Mouse (Mus musculus): ENCODE results near the gene Hoxb4. TPM values are rescaled to one million over a fixed set of nuclear protein-coding genes. Genes with fewer than 3 reads are reported as not detected.

Gene Hoxb4
- polyA plus RNA-seq, 1 experiment from 2014 or later = 0.09 TPM

GRCm38 (mm10) chr11:96337026-96337425, 19.0 kb downstream of the Hoxb4 start:
- Histone ChIP-seq H3K4me2 (ENCODE audit: low read length) (no peak overlapping the region), H3K27ac (replicated peaks in 1 of 2; ENCODE audit: control insufficient read depth in 1 of 2, insufficient read depth in 1 of 2, low read depth in 2 of 2, low read length in 2 of 2) (no peak overlapping the region), H3K9me3 (ENCODE audit: control insufficient read depth, low read length) (no peaks in the 10 kb centered on the region), H3K9ac (ENCODE audit: low read length) (no peak overlapping the region), H3K4me1 (ENCODE audit: control insufficient read depth in 2 of 2, insufficient read depth in 2 of 2, low read length in 2 of 2) (peaks cover 0 to 6% of the 10 kb centered on the region in 2 experiments; a peak in 3 of 4 replicates), H3K4me3 (ENCODE audit: control insufficient read depth in 1 of 2, insufficient read depth in 1 of 2, low read depth in 1 of 2, low read length in 2 of 2) (no peak overlapping the region), H3K27me3 (ENCODE audit: control insufficient read depth, insufficient read depth, low read length) (peaks cover 99% of the 10 kb centered on the region), H3K36me3 (ENCODE audit: control insufficient read depth, insufficient read depth, low read length) (no peaks in the 10 kb centered on the region)
- WGBS = 6% methylated on average over 6 of the region's 6 CpGs
- no peak for ATAC-seq (ENCODE audit: insufficient number of reproducible peaks, insufficient read depth, low FRiP score, low read depth)

- WGBS = 39% methylated on average over 7 of the region's 7 CpGs
- H3K36me3 ChIP-seq (ENCODE audit: control insufficient read depth, insufficient read depth, low read length) = no peaks in the 10 kb centered on the region
- H3K4me3 ChIP-seq (ENCODE audit: control insufficient read depth in 1 of 2, insufficient read depth in 1 of 2, low read depth in 1 of 2, low read length in 2 of 2) = no peak overlapping the region
- H3K4me1 ChIP-seq (ENCODE audit: control insufficient read depth in 2 of 2, insufficient read depth in 2 of 2, low read length in 2 of 2) = peaks cover 0 to 4% of the 10 kb centered on the region in 2 experiments; a peak in 2 of 4 replicates
- no peaks in the 10 kb centered on the region for H3K9me3 ChIP-seq (ENCODE audit: control insufficient read depth, low read length)
- no peak overlapping the region for H3K9ac ChIP-seq (ENCODE audit: low read length)
- H3K4me2 ChIP-seq (ENCODE audit: low read length) = no peak overlapping the region
- no peak overlapping the region for H3K27ac ChIP-seq (replicated peaks in 1 of 2; ENCODE audit: control insufficient read depth in 1 of 2, insufficient read depth in 1 of 2, low read depth in 2 of 2, low read length in 2 of 2)
- H3K27me3 ChIP-seq (ENCODE audit: control insufficient read depth, insufficient read depth, low read length) = peaks cover 99% of the 10 kb centered on the region
- ATAC-seq (ENCODE audit: insufficient number of reproducible peaks, insufficient read depth, low FRiP score, low read depth) = no peak
These were observed 21.1 kb downstream of the Hoxb4 start for GRCm38 (mm10) chr11:96338957-96339855.

DNA sequence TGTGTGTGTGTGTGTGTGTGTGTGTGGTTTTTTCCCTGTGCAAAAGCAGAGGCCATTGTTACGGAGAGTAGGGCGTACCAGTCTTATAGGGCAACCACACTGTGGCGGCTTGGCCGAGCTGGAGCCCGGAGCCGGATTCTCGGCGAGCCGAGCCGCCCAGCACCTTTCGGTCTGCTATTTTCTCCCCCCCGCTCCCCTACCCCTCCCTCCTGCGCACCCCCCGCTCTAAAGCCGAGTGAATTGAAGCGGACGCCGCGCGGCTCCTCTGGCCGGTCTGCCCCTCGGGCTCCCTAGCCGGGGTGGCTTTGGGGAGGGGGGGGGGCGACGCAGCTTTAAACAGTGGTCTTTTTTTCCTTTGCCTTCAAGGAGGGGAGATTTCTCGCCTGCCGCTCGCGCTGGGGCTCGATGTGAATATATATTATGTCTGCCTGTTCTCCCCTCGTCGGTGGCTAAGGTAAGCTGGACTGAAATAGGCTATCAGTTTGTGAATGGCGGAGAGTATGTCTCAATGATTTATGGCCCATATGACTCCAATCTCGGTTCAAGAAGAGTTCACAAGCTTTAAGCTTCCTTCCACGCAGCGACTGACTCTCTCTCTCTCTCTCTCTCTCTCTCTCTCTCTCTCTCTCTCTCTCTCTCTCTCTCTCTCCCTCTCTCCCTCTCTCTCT, 22.8 kb downstream of the Hoxb4 start:
- Histone ChIP-seq H3K9me3 (ENCODE audit: control insufficient read depth, low read length) (no peaks in the 10 kb centered on the region), H3K9ac (ENCODE audit: low read length) (peak overlapping the region; percentile 31; the same call in 1 of the 2 replicates), H3K36me3 (ENCODE audit: control insufficient read depth, insufficient read depth, low read length) (no peaks in the 10 kb centered on the region), H3K4me3 (ENCODE audit: control insufficient read depth in 1 of 2, insufficient read depth in 1 of 2, low read depth in 1 of 2, low read length in 2 of 2) (peak overlapping the region; percentile 18 to 27), H3K27ac (replicated peaks in 1 of 2; ENCODE audit: control insufficient read depth in 1 of 2, insufficient read depth in 1 of 2, low read depth in 2 of 2, low read length in 2 of 2) (no peak overlapping the region; a peak in 1 of 4 replicates), H3K27me3 (ENCODE audit: control insufficient read depth, insufficient read depth, low read length) (peaks cover 99% of the 10 kb centered on the region), H3K4me2 (ENCODE audit: low read length) (peak overlapping the region; percentile 58), H3K4me1 (ENCODE audit: control insufficient read depth in 2 of 2, insufficient read depth in 2 of 2, low read length in 2 of 2) (peaks cover 0 to 4% of the 10 kb centered on the region in 2 experiments; a peak in 2 of 4 replicates)
- 1% methylated on average over 34 of the region's 36 CpGs for WGBS
- no peak for ATAC-seq (ENCODE audit: insufficient number of reproducible peaks, insufficient read depth, low FRiP score, low read depth)

DNA sequence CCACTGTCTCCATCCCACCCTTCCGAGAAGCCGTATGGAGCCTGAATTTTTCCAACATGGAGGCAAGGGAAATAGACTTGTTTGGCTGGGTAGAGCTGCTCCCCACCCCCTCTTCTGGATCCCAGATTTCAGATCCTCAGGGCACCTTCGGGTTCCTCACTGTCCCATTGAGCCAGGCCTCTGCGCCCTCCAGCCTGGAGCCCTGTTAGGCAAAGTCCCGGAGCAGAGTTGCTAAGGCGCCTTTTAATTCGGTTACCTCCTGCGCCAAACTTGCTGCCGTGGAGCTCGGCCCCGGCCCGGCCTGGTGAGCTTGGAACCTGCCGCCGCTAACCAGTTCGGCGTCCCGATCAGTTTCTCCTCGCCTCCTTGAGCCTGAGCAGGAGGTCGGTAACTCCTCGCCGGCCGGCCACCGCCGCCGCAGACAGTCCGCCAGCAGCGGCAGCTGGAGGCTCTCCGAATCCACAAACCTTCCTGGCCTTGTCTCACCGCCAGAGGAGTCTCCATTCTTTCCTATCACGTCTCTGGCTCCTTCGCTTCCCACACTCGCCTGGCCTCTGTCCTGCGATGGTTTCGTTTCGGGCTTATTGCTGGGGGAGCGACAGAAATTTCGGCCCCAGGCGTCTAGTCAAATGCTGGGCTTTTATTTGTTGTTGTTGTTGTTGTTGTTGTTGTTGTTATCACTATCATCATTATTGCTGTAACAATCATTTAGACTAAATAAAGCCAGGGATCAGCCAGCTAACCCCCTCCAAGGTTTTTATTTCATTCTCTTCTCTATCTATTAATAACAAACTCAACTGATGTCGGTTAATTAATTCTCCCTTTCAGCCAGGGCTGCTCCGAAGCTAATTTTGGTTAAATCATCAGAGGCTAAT, 23.9 kb downstream of the Hoxb4 start:
- ATAC-seq (ENCODE audit: insufficient number of reproducible peaks, insufficient read depth, low FRiP score, low read depth) = no peak
- Histone ChIP-seq H3K4me2 (ENCODE audit: low read length) (peak overlapping the region; percentile 58), H3K36me3 (ENCODE audit: control insufficient read depth, insufficient read depth, low read length) (no peaks in the 10 kb centered on the region), H3K4me1 (ENCODE audit: control insufficient read depth in 2 of 2, insufficient read depth in 2 of 2, low read length in 2 of 2) (peaks cover 0 to 4% of the 10 kb centered on the region in 2 experiments; a peak in 2 of 4 replicates), H3K9ac (ENCODE audit: low read length) (peak overlapping the region; percentile 63), H3K4me3 (ENCODE audit: control insufficient read depth in 1 of 2, insufficient read depth in 1 of 2, low read depth in 1 of 2, low read length in 2 of 2) (peak overlapping the region; percentile 31 to 38), H3K27me3 (ENCODE audit: control insufficient read depth, insufficient read depth, low read length) (peaks cover 99% of the 10 kb centered on the region), H3K27ac (replicated peaks in 1 of 2; ENCODE audit: control insufficient read depth in 1 of 2, insufficient read depth in 1 of 2, low read depth in 2 of 2, low read length in 2 of 2) (peak overlapping the region in 1 of 2 experiments; percentile 47; a peak in 2 of 4 replicates), H3K9me3 (ENCODE audit: control insufficient read depth, low read length) (no peaks in the 10 kb centered on the region)
- WGBS = 2% methylated on average over 40 of the region's 40 CpGs

DNA sequence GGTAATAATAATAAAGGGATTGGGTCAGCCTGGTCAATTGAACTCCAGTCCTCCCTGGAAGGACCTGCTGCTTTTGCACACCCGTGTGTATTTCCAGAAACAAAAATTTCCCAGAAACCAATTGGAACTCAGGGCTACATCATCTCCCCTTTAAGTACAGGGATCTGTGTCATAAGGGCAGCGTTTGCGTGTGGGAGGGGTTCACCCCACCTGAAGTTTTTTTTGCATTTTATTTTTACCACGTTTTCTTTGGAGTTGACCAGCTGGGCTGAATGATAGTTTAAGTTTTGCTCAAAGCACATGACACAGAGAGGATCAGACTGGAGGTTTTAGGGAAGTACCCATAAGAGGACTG, 24.5 kb downstream of the Hoxb4 start:
- H3K27ac ChIP-seq (replicated peaks in 1 of 2; ENCODE audit: control insufficient read depth in 1 of 2, insufficient read depth in 1 of 2, low read depth in 2 of 2, low read length in 2 of 2) = no peak overlapping the region
- peaks cover 97% of the 10 kb centered on the region for H3K27me3 ChIP-seq (ENCODE audit: control insufficient read depth, insufficient read depth, low read length)
- ATAC-seq (ENCODE audit: insufficient number of reproducible peaks, insufficient read depth, low FRiP score, low read depth) = no peak
- H3K4me3 ChIP-seq (ENCODE audit: control insufficient read depth in 1 of 2, insufficient read depth in 1 of 2, low read depth in 1 of 2, low read length in 2 of 2) = no peak overlapping the region
- no peaks in the 10 kb centered on the region for H3K9me3 ChIP-seq (ENCODE audit: control insufficient read depth, low read length)
- H3K4me2 ChIP-seq (ENCODE audit: low read length) = peak overlapping the region; percentile 58
- WGBS = 12% methylated on average over 4 of the region's 4 CpGs
- peaks cover 0 to 4% of the 10 kb centered on the region in 2 experiments; a peak in 2 of 4 replicates for H3K4me1 ChIP-seq (ENCODE audit: control insufficient read depth in 2 of 2, insufficient read depth in 2 of 2, low read length in 2 of 2)
- no peak overlapping the region for H3K9ac ChIP-seq (ENCODE audit: low read length)
- H3K36me3 ChIP-seq (ENCODE audit: control insufficient read depth, insufficient read depth, low read length) = no peaks in the 10 kb centered on the region

GRCm38 (mm10) chr11:96343206-96343745, 25.2 kb downstream of the Hoxb4 start:
- H3K4me2 ChIP-seq (ENCODE audit: low read length) = no peak overlapping the region
- H3K4me1 ChIP-seq (ENCODE audit: control insufficient read depth in 2 of 2, insufficient read depth in 2 of 2, low read length in 2 of 2) = peaks cover 0 to 4% of the 10 kb centered on the region in 2 experiments; a peak in 2 of 4 replicates
- 59% methylated on average over 2 of the region's 2 CpGs for WGBS
- no peaks in the 10 kb centered on the region for H3K36me3 ChIP-seq (ENCODE audit: control insufficient read depth, insufficient read depth, low read length)
- no peak for ATAC-seq (ENCODE audit: insufficient number of reproducible peaks, insufficient read depth, low FRiP score, low read depth)
- no peak overlapping the region for H3K4me3 ChIP-seq (ENCODE audit: control insufficient read depth in 1 of 2, insufficient read depth in 1 of 2, low read depth in 1 of 2, low read length in 2 of 2)
- no peak overlapping the region for H3K27ac ChIP-seq (replicated peaks in 1 of 2; ENCODE audit: control insufficient read depth in 1 of 2, insufficient read depth in 1 of 2, low read depth in 2 of 2, low read length in 2 of 2)
- H3K9ac ChIP-seq (ENCODE audit: low read length) = no peak overlapping the region
- H3K27me3 ChIP-seq (ENCODE audit: control insufficient read depth, insufficient read depth, low read length) = peaks cover 97% of the 10 kb centered on the region
- no peaks in the 10 kb centered on the region for H3K9me3 ChIP-seq (ENCODE audit: control insufficient read depth, low read length)

Data from heart, embryonic 14.5 days (tissue).